Comparison of ENCODE assay signal across 18 mouse cellular contexts in the genomic region with DNA sequence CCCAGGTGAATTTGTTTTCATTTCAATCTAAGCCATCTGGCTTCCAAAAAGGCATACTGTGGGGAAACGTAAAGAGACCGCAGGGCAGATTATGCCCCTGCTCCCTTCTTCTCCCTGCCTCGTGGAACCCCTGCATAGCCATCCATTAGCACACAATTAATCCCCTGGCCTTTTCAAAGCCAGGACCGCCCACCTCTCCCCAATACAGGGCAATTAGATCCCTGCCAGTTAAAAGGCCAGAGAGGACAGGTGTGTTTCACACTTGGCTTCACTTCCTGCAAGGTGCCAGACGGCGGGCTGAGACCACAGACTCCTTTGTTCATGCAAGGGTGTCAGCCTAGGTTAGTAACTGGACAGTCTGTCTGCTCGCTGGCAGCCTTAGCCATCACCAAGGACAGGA.
DNase-seq lines count a peak whose midpoint lies in the region; ATAC-seq and TF ChIP-seq lines count a peak whose summit lies in the region.
"Had no signal": no experiment of that assay in that cellular context is flagged by ENCODE, and none has a peak within 500 bp of the region (broad histone marks: within the 10 kb centered on the region; RNA-seq: fewer than 3 reads in every experiment).

No protein-coding gene starts in this region.

- ATAC-seq in forebrain, embryonic 13.5 days: no peak
- peak; percentile 39 for ATAC-seq in kidney, embryonic 14.5 days (ENCODE audit: low FRiP score, low TSS enrichment)
- peak; percentile 24; the same call in 1 of the 2 replicates for ATAC-seq in hindbrain, postnatal 0 days
- ATAC-seq: intestine, postnatal 0 days had no signal

- H3K4me3 ChIP-seq in forebrain, embryonic 10.5 days: no peak overlapping the region
- H3K4me3 ChIP-seq in forebrain, embryonic 13.5 days: no peak overlapping the region
- no peak overlapping the region for H3K4me3 ChIP-seq in kidney, embryonic 14.5 days (ENCODE audit: low read length)
- H3K4me3 ChIP-seq in hindbrain, postnatal 0 days (ENCODE audit: low read length): no peak overlapping the region
- H3K4me3 ChIP-seq: midbrain, embryonic 10.5 days; neural tube, embryonic 12.5 days had no signal

- H3K9me3 ChIP-seq in forebrain, embryonic 10.5 days: no peaks in the 10 kb centered on the region
- H3K9me3 ChIP-seq in forebrain, embryonic 13.5 days (replicated peaks): no peaks in the 10 kb centered on the region
- H3K9me3 ChIP-seq in kidney, embryonic 14.5 days (ENCODE audit: control insufficient read depth, low read length): no peaks in the 10 kb centered on the region
- H3K9me3 ChIP-seq in hindbrain, postnatal 0 days (ENCODE audit: low read length): no peaks in the 10 kb centered on the region
- H3K9me3 ChIP-seq: midbrain, embryonic 10.5 days; neural tube, embryonic 12.5 days had no signal

- 3% methylated on average over 7 of the region's 7 CpGs for WGBS in forebrain, embryonic 10.5 days
- WGBS in forebrain, embryonic 13.5 days: 3% methylated on average over 7 of the region's 7 CpGs
- WGBS in kidney, embryonic 14.5 days: 21% methylated on average over 7 of the region's 7 CpGs
- WGBS in hindbrain, postnatal 0 days: 39% methylated on average over 7 of the region's 7 CpGs

- peaks cover 15% of the 10 kb centered on the region for H3K4me1 ChIP-seq in forebrain, embryonic 10.5 days
- peaks cover 5% of the 10 kb centered on the region for H3K4me1 ChIP-seq in forebrain, embryonic 13.5 days
- H3K4me1 ChIP-seq in kidney, embryonic 14.5 days (ENCODE audit: control insufficient read depth, insufficient read depth, low read length): peaks cover 5% of the 10 kb centered on the region; the same call in 1 of the 2 replicates
- H3K4me1 ChIP-seq in hindbrain, postnatal 0 days (ENCODE audit: insufficient read depth, low read length): no peaks in the 10 kb centered on the region
- H3K4me1 ChIP-seq: neural tube, embryonic 12.5 days had no signal

- DNase-seq in forebrain, embryonic 10.5 days (ENCODE audit: extremely low spot score, low spot score): peak; percentile 31
- DNase-seq in kidney, postnatal 10 days: no peak
- peak; percentile 23 for DNase-seq in embryo, embryonic 10.5 days (ENCODE audit: low spot score)
- no peak for DNase-seq in hindbrain, postnatal 0 days (ENCODE audit: low spot score)
- no peak for DNase-seq in right cerebral cortex, adult 2 months (ENCODE audit: low spot score in 2 of 2)
- DNase-seq: adrenal gland, postnatal 10 days; cerebellum, adult 11-12 months; heart, postnatal 4 days; lung, adult 2 months; lung, postnatal 36 days; right cerebral cortex, postnatal 25 days; thymus, postnatal 4 days had no signal

- peaks cover 88% of the 10 kb centered on the region for H3K27me3 ChIP-seq in forebrain, embryonic 10.5 days (ENCODE audit: poor library complexity, severe bottlenecking)
- H3K27me3 ChIP-seq in forebrain, embryonic 13.5 days: 0 out of 2 replicates have a peak, but pooled peaks cover 6% of the 10 kb centered on the region
- H3K27me3 ChIP-seq in kidney, embryonic 14.5 days (ENCODE audit: control insufficient read depth, insufficient read depth, low read length): no peaks in the 10 kb centered on the region
- no peaks in the 10 kb centered on the region for H3K27me3 ChIP-seq in hindbrain, postnatal 0 days (ENCODE audit: insufficient read depth, low read length)
- H3K27me3 ChIP-seq: neural tube, embryonic 12.5 days had no signal

- TF ChIP-seq CTCF in hindbrain, postnatal 0 days (IDR thresholded peaks at IDR 0.05; ENCODE audit: low read depth): no peak

- 0 out of 2 replicates have a peak overlapping the region, but pooled peaks have one; percentile 25 for H3K27ac ChIP-seq in forebrain, embryonic 10.5 days
- H3K27ac ChIP-seq in forebrain, embryonic 13.5 days: no peak overlapping the region
- no peak overlapping the region for H3K27ac ChIP-seq in kidney, embryonic 14.5 days (ENCODE audit: low read depth, low read length)
- H3K27ac ChIP-seq in hindbrain, postnatal 0 days: no peak overlapping the region
- H3K27ac ChIP-seq: midbrain, embryonic 10.5 days; neural tube, embryonic 12.5 days had no signal

- no peaks in the 10 kb centered on the region for H3K36me3 ChIP-seq in forebrain, embryonic 10.5 days (replicated peaks)
- no peaks in the 10 kb centered on the region for H3K36me3 ChIP-seq in forebrain, embryonic 13.5 days (ENCODE audit: poor library complexity, severe bottlenecking)
- H3K36me3 ChIP-seq in kidney, embryonic 14.5 days (ENCODE audit: control insufficient read depth, insufficient read depth, low read length): no peaks in the 10 kb centered on the region
- H3K36me3 ChIP-seq in hindbrain, postnatal 0 days (ENCODE audit: insufficient read depth, low read length): no peaks in the 10 kb centered on the region
- H3K36me3 ChIP-seq: midbrain, embryonic 10.5 days; neural tube, embryonic 12.5 days had no signal

- H3K9ac ChIP-seq in forebrain, embryonic 13.5 days: no peak overlapping the region
- H3K9ac ChIP-seq in kidney, embryonic 14.5 days (ENCODE audit: low read depth, low read length): no peak overlapping the region
- H3K9ac ChIP-seq in hindbrain, postnatal 0 days (replicated peaks; ENCODE audit: low read length): no peak overlapping the region
- H3K9ac ChIP-seq: neural tube, embryonic 12.5 days had no signal

- H3K4me2 ChIP-seq in forebrain, embryonic 13.5 days: no peak overlapping the region
- H3K4me2 ChIP-seq in kidney, embryonic 14.5 days (replicated peaks; ENCODE audit: low read depth, low read length): no peak overlapping the region
- no peak overlapping the region for H3K4me2 ChIP-seq in hindbrain, postnatal 0 days (ENCODE audit: low read depth, low read length)
- H3K4me2 ChIP-seq: liver, embryonic 11.5 days; neural tube, embryonic 12.5 days had no signal

Comparison
In these comparisons a context has a peak if more than half of its experiments do, and no peak if none do; other contexts are left out.
1. DNase-seq: peak in forebrain, embryonic 10.5 days (single experiment) and embryo, embryonic 10.5 days (single experiment); none in kidney, postnatal 10 days (single experiment), hindbrain, postnatal 0 days (single experiment) and right cerebral cortex, adult 2 months (0 of 2).